Mouse (Mus musculus): Measurements from ENCODE around the gene Il4i1. TPM values are rescaled to one million over a fixed set of nuclear protein-coding genes. Genes with fewer than 3 reads are reported as not detected.

Gene Il4i1
- polyA plus RNA-seq, 1 experiment = 1.9 TPM

- Histone ChIP-seq H3K27ac (ENCODE audit: insufficient read depth, low read length) (no peak overlapping the region), H3K4me3 (ENCODE audit: insufficient read depth, low read length) (no peak overlapping the region), H3K4me1 (ENCODE audit: control insufficient read depth, insufficient read depth, low read length) (peaks cover 3% of the 10 kb centered on the region)
- TF ChIP-seq CTCF (IDR thresholded peaks at IDR 0.05; ENCODE audit: extremely low read depth, insufficient read depth, low read length) (no peak), POLR2A (IDR thresholded peaks at IDR 0.05; ENCODE audit: extremely low read depth, insufficient read depth, low read length) (no peak)
Observed at GRCm38 (mm10) chr7:44851625-44852234, 35.5 kb downstream of the Il4i1 start.

DNA sequence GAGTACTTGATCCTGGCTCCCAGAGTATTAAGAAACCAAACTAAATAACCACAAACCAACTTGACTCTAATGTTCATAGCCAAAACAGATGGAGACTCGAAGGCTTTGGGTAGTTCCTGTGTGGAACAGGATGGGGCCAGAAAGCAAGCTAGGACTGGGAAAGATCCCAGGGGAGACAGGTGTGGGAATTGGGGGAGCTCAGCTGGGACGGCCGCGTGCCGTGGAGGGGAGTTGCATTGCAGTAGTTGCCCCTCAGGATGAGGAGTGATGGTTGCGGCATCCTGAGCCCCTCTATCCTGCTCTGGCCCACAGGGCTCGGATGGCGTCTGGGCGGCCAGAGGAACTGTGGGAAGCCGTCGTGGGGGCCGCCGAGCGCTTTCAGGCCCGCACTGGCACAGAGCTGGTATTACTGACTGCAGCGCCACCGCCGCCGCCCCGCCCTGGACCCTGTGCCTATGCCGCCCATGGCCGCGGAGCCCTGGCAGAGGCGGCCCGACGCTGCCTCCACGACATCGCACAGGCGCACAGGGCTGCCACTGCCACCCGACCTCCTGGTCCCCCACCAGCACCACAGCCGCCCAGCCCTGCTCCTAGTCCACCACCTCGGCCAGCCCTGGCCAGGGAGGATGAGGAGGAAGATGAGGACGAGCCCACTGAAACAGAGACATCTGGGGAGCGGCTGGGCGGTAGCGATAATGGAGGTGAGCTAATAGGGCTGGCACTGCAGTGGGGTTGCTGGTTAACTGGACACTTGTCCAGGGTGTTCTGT, 36.3 kb downstream of the Il4i1 start:
- no peak for TF ChIP-seq POLR2A (IDR thresholded peaks at IDR 0.05; ENCODE audit: extremely low read depth, insufficient read depth, low read length)
- no peak for TF ChIP-seq CTCF (IDR thresholded peaks at IDR 0.05; ENCODE audit: extremely low read depth, insufficient read depth, low read length)
- Histone ChIP-seq H3K27ac (ENCODE audit: insufficient read depth, low read length) (no peak overlapping the region), H3K4me1 (ENCODE audit: control insufficient read depth, insufficient read depth, low read length) (peaks cover 3% of the 10 kb centered on the region), H3K4me3 (ENCODE audit: insufficient read depth, low read length) (no peak overlapping the region)

- TF ChIP-seq POLR2A (IDR thresholded peaks at IDR 0.05; ENCODE audit: extremely low read depth, insufficient read depth, low read length) (no peak), CTCF (IDR thresholded peaks at IDR 0.05; ENCODE audit: extremely low read depth, insufficient read depth, low read length) (no peak)
- Histone ChIP-seq H3K4me1 (ENCODE audit: control insufficient read depth, insufficient read depth, low read length) (no peaks in the 10 kb centered on the region; the same call in 1 of the 2 replicates), H3K4me3 (ENCODE audit: insufficient read depth, low read length) (no peak overlapping the region), H3K27ac (ENCODE audit: insufficient read depth, low read length) (no peak overlapping the region)
Observed at GRCm38 (mm10) chr7:44853065-44853464, 36.9 kb downstream of the Il4i1 start.

DNA sequence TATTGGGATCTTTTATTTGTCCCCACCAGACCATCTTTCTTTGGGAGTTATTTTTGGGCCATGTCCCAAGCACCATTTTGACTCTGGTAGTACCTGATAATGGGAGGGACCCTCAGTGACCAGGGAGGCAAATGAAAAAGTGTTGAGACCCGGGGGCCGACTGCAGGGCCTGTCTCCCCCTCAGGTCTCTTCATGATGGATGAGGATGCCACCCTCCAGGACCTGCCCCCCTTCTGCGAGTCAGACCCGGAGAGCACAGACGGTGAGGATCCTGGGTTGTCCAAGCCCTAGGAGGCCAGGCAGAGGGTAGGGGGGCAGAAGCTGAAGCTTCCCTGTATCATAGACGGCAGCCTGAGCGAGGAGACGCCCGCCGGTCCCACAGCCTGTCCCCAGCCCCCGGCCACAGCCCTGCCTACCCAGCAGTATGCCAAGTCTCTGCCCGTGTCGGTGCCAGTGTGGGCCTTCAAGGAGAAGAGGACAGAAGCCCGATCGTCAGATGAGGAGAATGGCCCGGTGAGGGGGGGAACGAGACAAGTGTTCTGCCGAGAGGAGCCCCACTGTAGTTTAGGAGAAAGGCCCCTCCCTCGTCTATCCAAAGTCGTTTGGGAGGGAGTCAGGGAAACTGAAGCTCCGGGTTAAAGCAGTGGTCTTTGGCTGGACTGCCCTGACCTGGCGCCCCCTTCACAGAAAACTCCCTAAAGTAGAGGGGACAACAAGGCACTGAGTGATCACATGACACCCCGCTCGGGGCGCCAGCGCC, 37.6 kb downstream of the Il4i1 start:
- Histone ChIP-seq H3K4me1 (ENCODE audit: control insufficient read depth, insufficient read depth, low read length) (no peaks in the 10 kb centered on the region; the same call in 1 of the 2 replicates), H3K4me3 (ENCODE audit: insufficient read depth, low read length) (peak overlapping the region; percentile 58), H3K27ac (ENCODE audit: insufficient read depth, low read length) (peak overlapping the region; percentile 92)
- TF ChIP-seq POLR2A (IDR thresholded peaks at IDR 0.05; ENCODE audit: extremely low read depth, insufficient read depth, low read length) = no peak

GRCm38 (mm10) chr7:44854356-44855031, 38.3 kb downstream of the Il4i1 start:
- TF ChIP-seq CTCF (IDR thresholded peaks at IDR 0.05; ENCODE audit: extremely low read depth, insufficient read depth, low read length) = no peak
- peak; percentile 48 for TF ChIP-seq POLR2A (IDR thresholded peaks at IDR 0.05; ENCODE audit: extremely low read depth, insufficient read depth, low read length)
- peak overlapping the region; percentile 58 for H3K4me3 ChIP-seq (ENCODE audit: insufficient read depth, low read length)
- no peaks in the 10 kb centered on the region; the same call in 1 of the 2 replicates for H3K4me1 ChIP-seq (ENCODE audit: control insufficient read depth, insufficient read depth, low read length)
- peak overlapping the region; percentile 92 for H3K27ac ChIP-seq (ENCODE audit: insufficient read depth, low read length)

DNA sequence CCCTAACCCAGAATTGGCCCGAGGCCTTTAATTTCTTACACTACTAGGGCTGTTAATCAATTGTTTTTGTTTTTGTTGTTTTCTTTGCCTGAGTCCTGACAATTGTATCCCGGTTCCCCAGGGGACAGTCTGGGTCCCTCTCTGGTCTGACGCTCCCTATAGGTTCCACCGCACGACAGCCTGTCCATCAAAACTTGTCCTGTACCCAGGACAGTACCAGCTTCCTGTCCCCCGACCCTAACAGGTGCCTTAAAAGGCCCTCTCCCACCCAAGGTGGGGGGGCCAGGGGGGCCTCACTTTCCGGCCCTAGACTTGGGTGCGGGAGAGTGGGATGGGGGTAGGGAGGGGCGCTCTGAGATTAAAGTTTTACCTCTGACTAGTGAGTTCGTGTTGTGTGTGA, 38.8 kb downstream of the Il4i1 start:
- Histone ChIP-seq H3K27ac (ENCODE audit: insufficient read depth, low read length) (peak overlapping the region; percentile 92), H3K4me3 (ENCODE audit: insufficient read depth, low read length) (peak overlapping the region; percentile 58), H3K4me1 (ENCODE audit: control insufficient read depth, insufficient read depth, low read length) (no peaks in the 10 kb centered on the region; the same call in 1 of the 2 replicates)
- no peak for TF ChIP-seq CTCF (IDR thresholded peaks at IDR 0.05; ENCODE audit: extremely low read depth, insufficient read depth, low read length)
- TF ChIP-seq POLR2A (IDR thresholded peaks at IDR 0.05; ENCODE audit: extremely low read depth, insufficient read depth, low read length) = no peak

GRCm38 (mm10) chr7:44856265-44856916, 40.2 kb downstream of the Il4i1 start:
- no peak for TF ChIP-seq POLR2A (IDR thresholded peaks at IDR 0.05; ENCODE audit: extremely low read depth, insufficient read depth, low read length)
- no peak for TF ChIP-seq CTCF (IDR thresholded peaks at IDR 0.05; ENCODE audit: extremely low read depth, insufficient read depth, low read length)
- peak overlapping the region; percentile 79; the same call in 1 of the 2 replicates for H3K4me3 ChIP-seq (ENCODE audit: insufficient read depth, low read length)
- no peak overlapping the region for H3K27ac ChIP-seq (ENCODE audit: insufficient read depth, low read length)
- H3K4me1 ChIP-seq (ENCODE audit: control insufficient read depth, insufficient read depth, low read length) = no peaks in the 10 kb centered on the region

DNA sequence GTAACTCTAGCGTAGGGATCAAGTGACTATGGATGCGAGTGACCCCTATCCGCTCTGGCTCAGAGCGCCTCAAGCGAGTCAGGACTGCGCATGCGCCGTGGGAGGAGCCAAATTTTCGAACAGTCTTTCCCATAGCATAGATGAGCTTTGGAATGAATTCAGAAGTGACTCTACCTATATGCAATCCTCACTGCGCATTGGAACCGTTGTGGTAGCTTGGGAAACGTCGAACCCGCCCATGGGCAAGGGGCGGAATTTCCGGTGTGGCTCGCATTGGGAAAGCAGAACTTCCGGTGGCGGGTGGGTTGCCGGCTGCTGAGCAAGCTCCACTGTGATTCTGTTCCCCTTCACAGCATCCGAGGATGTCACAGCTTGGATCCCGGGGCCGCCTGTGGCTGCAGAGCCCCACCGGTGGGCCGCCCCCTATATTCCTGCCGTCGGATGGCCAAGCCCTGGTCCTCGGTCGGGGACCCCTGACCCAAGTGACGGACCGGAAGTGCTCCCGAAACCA, 40.9 kb downstream of the Il4i1 start, which contains the start of gene Pnkp:
Gene Pnkp (plus strand): TSS at position 98 of the 511 bp plus-strand sequence.
- no peak for TF ChIP-seq CTCF (IDR thresholded peaks at IDR 0.05; ENCODE audit: extremely low read depth, insufficient read depth, low read length)
- peak; percentile 88 for TF ChIP-seq POLR2A (IDR thresholded peaks at IDR 0.05; ENCODE audit: extremely low read depth, insufficient read depth, low read length)
- peak within 1 kb of the TSS; percentile 38 for H3K27ac ChIP-seq (ENCODE audit: insufficient read depth, low read length)
- H3K4me1 ChIP-seq (ENCODE audit: control insufficient read depth, insufficient read depth, low read length) = no peaks in the 10 kb centered on the region
- peak within 1 kb of the TSS; percentile 79 for H3K4me3 ChIP-seq (ENCODE audit: insufficient read depth, low read length)
